8 mouse cellular contexts compared by ENCODE assay signal in the genomic region with DNA sequence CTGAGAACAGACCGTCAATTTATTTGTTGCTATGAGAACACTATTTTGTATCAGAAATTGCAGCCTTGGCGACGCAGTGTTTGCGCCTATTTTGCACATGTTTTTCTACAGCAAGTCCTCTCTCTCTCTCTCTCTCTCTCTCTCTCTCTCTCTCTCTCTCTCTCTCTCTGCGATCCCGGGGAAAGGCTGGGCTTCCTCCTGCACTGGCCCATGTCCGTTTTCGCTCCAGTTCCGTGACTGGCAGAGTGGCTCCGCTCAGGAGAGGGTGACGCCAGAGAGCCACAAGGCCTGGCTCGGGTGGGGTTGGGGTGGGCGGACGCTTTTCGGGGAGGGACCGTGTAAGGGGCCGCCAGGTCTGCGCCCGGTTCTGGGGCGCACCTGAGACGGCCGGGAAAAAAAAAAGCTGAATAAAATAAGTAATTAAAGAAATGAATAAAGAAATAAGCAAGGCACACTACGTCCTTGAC. TPM values are rescaled to one million over a fixed set of nuclear protein-coding genes. Genes with fewer than 3 reads are reported as not detected.
DNase-seq lines count a peak whose midpoint lies in the region; ATAC-seq and TF ChIP-seq lines count a peak whose summit lies in the region.

No protein-coding gene starts in this region.

- peak; percentile 74; the same call in 1 of the 2 replicates for TF ChIP-seq POLR2A in limb, embryonic 14.5 days (IDR thresholded peaks at IDR 0.05; ENCODE audit: borderline replicate concordance, extremely low read depth, insufficient read depth, insufficient read length)

- no peaks in the 10 kb centered on the region for H3K27me3 ChIP-seq in embryonic facial prominence, embryonic 13.5 days
- no peaks in the 10 kb centered on the region for H3K27me3 ChIP-seq in limb, embryonic 14.5 days (ENCODE audit: control insufficient read depth, insufficient read depth, low read length)
- no peaks in the 10 kb centered on the region for H3K27me3 ChIP-seq in midbrain, postnatal 0 days (ENCODE audit: insufficient read depth, low read length)

- H3K4me2 ChIP-seq in embryonic facial prominence, embryonic 13.5 days: peak overlapping the region; percentile 64
- H3K4me2 ChIP-seq in limb, embryonic 14.5 days (replicated peaks; ENCODE audit: low read depth, low read length, severe bottlenecking): peak overlapping the region; percentile 47
- peak overlapping the region; percentile 78 for H3K4me2 ChIP-seq in midbrain, postnatal 0 days (ENCODE audit: low read depth, low read length, poor library complexity, severe bottlenecking)

- peak; percentile 91 for DNase-seq in 3134 (ENCODE audit: extremely low read depth, insufficient read length, low spot score)
- DNase-seq in adrenal gland, postnatal 36 days: peak; percentile 87 to 88
- DNase-seq in heart, adult 8-10 months (ENCODE audit: low spot score): peak; percentile 86
- peak; percentile 87 for DNase-seq in kidney, adult 9 months
- DNase-seq in limb, embryonic 14.5 days (ENCODE audit: low spot score): peak; percentile 74
- peak; percentile 92 for DNase-seq in midbrain, postnatal 0 days (ENCODE audit: low spot score)
- DNase-seq in spleen, postnatal 14 days (ENCODE audit: low spot score in 2 of 2): peak; percentile 54 to 65

- H3K9me3 ChIP-seq in embryonic facial prominence, embryonic 13.5 days: no peaks in the 10 kb centered on the region
- H3K9me3 ChIP-seq in limb, embryonic 14.5 days (ENCODE audit: control insufficient read depth, low read length): no peaks in the 10 kb centered on the region
- no peaks in the 10 kb centered on the region for H3K9me3 ChIP-seq in midbrain, postnatal 0 days (ENCODE audit: low read length)

- no peak for TF ChIP-seq CTCF in midbrain, postnatal 0 days (IDR thresholded peaks at IDR 0.05)

- H3K4me1 ChIP-seq in embryonic facial prominence, embryonic 13.5 days: peaks cover 8% of the 10 kb centered on the region
- H3K4me1 ChIP-seq in limb, embryonic 14.5 days (ENCODE audit: control insufficient read depth, insufficient read depth, low read length): peaks cover 8% of the 10 kb centered on the region; the same call in 1 of the 2 replicates
- H3K4me1 ChIP-seq in midbrain, postnatal 0 days (ENCODE audit: insufficient read depth, low read length): no peaks in the 10 kb centered on the region

- peak overlapping the region; percentile 97 for H3K9ac ChIP-seq in embryonic facial prominence, embryonic 13.5 days
- peak overlapping the region; percentile 97 for H3K9ac ChIP-seq in limb, embryonic 14.5 days (ENCODE audit: low read depth, low read length, severe bottlenecking)
- peak overlapping the region; percentile 75 for H3K9ac ChIP-seq in midbrain, postnatal 0 days (replicated peaks; ENCODE audit: low read length, poor library complexity, severe bottlenecking)

- under 1% methylated on average over 23 of the region's 23 CpGs for WGBS in embryonic facial prominence, embryonic 13.5 days
- WGBS in limb, embryonic 14.5 days: 1% methylated on average over 23 of the region's 23 CpGs
- 0% methylated on average over 23 of the region's 23 CpGs for WGBS in midbrain, postnatal 0 days

- peak overlapping the region; percentile 100 for H3K27ac ChIP-seq in embryonic facial prominence, embryonic 13.5 days
- peak overlapping the region; percentile 100 for H3K27ac ChIP-seq in limb, embryonic 14.5 days (replicated peaks; ENCODE audit: low read depth, low read length)
- peak overlapping the region; percentile 99 for H3K27ac ChIP-seq in midbrain, postnatal 0 days (ENCODE audit: low read depth, low read length)

- peak overlapping the region; percentile 62 for H3K4me3 ChIP-seq in embryonic facial prominence, embryonic 13.5 days
- peak overlapping the region; percentile 71 for H3K4me3 ChIP-seq in limb, embryonic 14.5 days (replicated peaks; ENCODE audit: low read length)
- H3K4me3 ChIP-seq in midbrain, postnatal 0 days (ENCODE audit: low read depth, low read length): peak overlapping the region; percentile 59

- peak; percentile 53; the same call in 1 of the 2 replicates for ATAC-seq in embryonic facial prominence, embryonic 13.5 days (ENCODE audit: insufficient number of reproducible peaks, insufficient read depth, low FRiP score, low TSS enrichment, low read depth)
- peak; percentile 76 for ATAC-seq in limb, embryonic 14.5 days (ENCODE audit: low FRiP score, low read depth)
- ATAC-seq in midbrain, postnatal 0 days (ENCODE audit: low FRiP score): peak; percentile 89

- H3K36me3 ChIP-seq in embryonic facial prominence, embryonic 13.5 days: no peaks in the 10 kb centered on the region
- no peaks in the 10 kb centered on the region for H3K36me3 ChIP-seq in limb, embryonic 14.5 days (ENCODE audit: control insufficient read depth, insufficient read depth, low read length)
- no peaks in the 10 kb centered on the region for H3K36me3 ChIP-seq in midbrain, postnatal 0 days (ENCODE audit: insufficient read depth, low read length)

RNA-seq across cellular contexts. Expression of a gene that starts 0.4 kb away (rescaled TPM):
- total RNA-seq in adrenal gland, postnatal 36 days (2021): 1 to 10 TPM; 2.1 to 3.2 TPM
- 4.1 and 5.2 TPM in 2 replicates for polyA plus RNA-seq in embryonic facial prominence, embryonic 13.5 days (2015; fragmentation: Nextera tagmentation; extraction: Ambion mirVana)
- total RNA-seq in heart, adult 8-10 months (2022): 100 to 1,000 TPM; 103 to 117 (median 111) TPM
- 0.99 and 1.4 TPM in 2 replicates for polyA plus RNA-seq in limb, embryonic 14.5 days (2012; rRNA removed)
- 2.7 and 5.2 TPM in 2 replicates for polyA plus RNA-seq in limb, embryonic 14.5 days (2014; fragmentation: Nextera tagmentation; extraction: Ambion mirVana)
- 5.9 and 8.2 TPM in 2 replicates for total RNA-seq in midbrain, postnatal 0 days (2014; rRNA removed)
- polyA plus RNA-seq in midbrain, postnatal 0 days (2015; fragmentation: Nextera tagmentation; extraction: Ambion mirVana): 11.2 and 13.4 TPM in 2 replicates

Comparison
In these comparisons a context has a peak if more than half of its experiments do, and no peak if none do; other contexts are left out.
1. Peak in every context shown above with its lines: DNase-seq, ATAC-seq, H3K4me3 ChIP-seq and H3K27ac ChIP-seq.
2. RNA of a gene that starts 0.4 kb away (total RNA-seq): 103 to 117 TPM in heart, adult 8-10 months; 5.9 to 8.2 TPM in midbrain, postnatal 0 days and 2.1 to 3.2 TPM in adrenal gland, postnatal 36 days; every median in the first group is over 10 times any median in the second.